Mouse (Mus musculus) skeletal muscle tissue, adult 2 months (tissue): Measurements from ENCODE around the gene Kif5c.

Experiments
- DNase-seq: peaks from one replicate; pipeline ENCODE4 v3.0.0-alpha.2; 2012; ENCODE audit warnings: low read depth, low spot score

Kif5c gene

GRCm38 (mm10) chr2:49621234-49621633 lies 2.1 kb downstream of the Kif5c start:
- DNase-seq = no peak

GRCm38 (mm10) chr2:49625581-49625980 lies 6.5 kb downstream of the Kif5c start:
- no peak for DNase-seq

- DNase-seq = no peak
Observed at GRCm38 (mm10) chr2:49627611-49628010, 8.5 kb downstream of the Kif5c start.

GRCm38 (mm10) chr2:49628094-49628705 lies 9.1 kb downstream of the Kif5c start:
- no peak for DNase-seq

GRCm38 (mm10) chr2:49629181-49629580 lies 10.1 kb downstream of the Kif5c start:
- DNase-seq = no peak

- DNase-seq = no peak
Observed at GRCm38 (mm10) chr2:49630636-49631035, 11.5 kb downstream of the Kif5c start.

GRCm38 (mm10) chr2:49633231-49633630 lies 14.1 kb downstream of the Kif5c start:
- DNase-seq = no peak

- no peak for DNase-seq
Observed at GRCm38 (mm10) chr2:49642761-49643160, 23.7 kb downstream of the Kif5c start.

- no peak for DNase-seq
Observed at GRCm38 (mm10) chr2:49643756-49644155, 24.7 kb downstream of the Kif5c start.

- DNase-seq = no peak
Observed at GRCm38 (mm10) chr2:49647591-49647990, 28.5 kb downstream of the Kif5c start.

GRCm38 (mm10) chr2:49648344-49648743 lies 29.2 kb downstream of the Kif5c start:
- no peak for DNase-seq

GRCm38 (mm10) chr2:49648806-49649205 lies 29.7 kb downstream of the Kif5c start:
- no peak for DNase-seq

- DNase-seq = no peak
Observed at GRCm38 (mm10) chr2:49649211-49649610, 30.1 kb downstream of the Kif5c start.

GRCm38 (mm10) chr2:49651737-49652136 lies 32.6 kb downstream of the Kif5c start:
- no peak for DNase-seq

- no peak for DNase-seq
Observed at GRCm38 (mm10) chr2:49654606-49655005, 35.5 kb downstream of the Kif5c start.

- DNase-seq = no peak
Observed at GRCm38 (mm10) chr2:49655195-49655873, 36.2 kb downstream of the Kif5c start.

GRCm38 (mm10) chr2:49655874-49656195 lies 36.7 kb downstream of the Kif5c start:
- no peak for DNase-seq

GRCm38 (mm10) chr2:49656988-49657387 lies 37.9 kb downstream of the Kif5c start:
- no peak for DNase-seq

- no peak for DNase-seq
Observed at GRCm38 (mm10) chr2:49657666-49658065, 38.6 kb downstream of the Kif5c start.

GRCm38 (mm10) chr2:49658988-49659387 lies 39.9 kb downstream of the Kif5c start:
- DNase-seq = no peak

GRCm38 (mm10) chr2:49659964-49660363 lies 40.9 kb downstream of the Kif5c start:
- no peak for DNase-seq

GRCm38 (mm10) chr2:49660375-49660923 lies 41.4 kb downstream of the Kif5c start:
- DNase-seq = no peak

GRCm38 (mm10) chr2:49661348-49661747 lies 42.2 kb downstream of the Kif5c start:
- DNase-seq = no peak
